In the genomic region with DNA sequence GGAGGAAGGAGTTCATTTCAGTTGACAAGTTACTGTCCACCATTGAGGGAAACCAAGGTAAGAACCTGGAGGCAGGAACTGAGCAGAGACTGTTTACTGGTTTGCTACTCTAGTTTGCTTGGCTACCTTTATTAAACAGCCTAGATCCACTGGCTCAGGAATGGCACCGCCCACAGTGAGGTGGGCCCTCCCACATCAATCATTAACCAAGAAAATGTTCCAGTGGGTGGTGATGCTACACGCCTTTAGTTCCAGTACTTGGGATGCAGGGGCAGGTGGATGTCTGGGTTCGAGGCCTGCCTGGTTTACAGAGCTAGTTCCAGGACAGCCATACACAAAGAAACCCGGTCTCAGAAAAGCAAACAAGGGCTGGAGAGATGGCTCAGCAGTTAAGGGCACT, we compare ENCODE assay signal across 19 mouse cellular contexts. TPM values are rescaled to one million over a fixed set of nuclear protein-coding genes. Genes with fewer than 3 reads are reported as not detected.
A peak's percentile ranks its signal among the peaks of the same experiment; 100 is the strongest.
DNase-seq lines count a peak whose midpoint lies in the region; ATAC-seq lines count a peak whose summit lies in the region.
"Had no signal": no experiment of that assay in that cellular context is flagged by ENCODE, and none has a peak within 500 bp of the region (broad histone marks: within the 10 kb centered on the region; RNA-seq: fewer than 3 reads in every experiment).

No protein-coding gene starts in this region.

- no peak overlapping the region for H3K4me3 ChIP-seq in kidney, embryonic 14.5 days (ENCODE audit: low read length)
- H3K4me3 ChIP-seq in midbrain, embryonic 11.5 days (ENCODE audit: low read depth, low read length): no peak overlapping the region
- no peak overlapping the region for H3K4me3 ChIP-seq in midbrain, embryonic 13.5 days (replicated peaks)
- H3K4me3 ChIP-seq: limb, embryonic 12.5 days; midbrain, embryonic 10.5 days had no signal

- peaks cover 7% of the 10 kb centered on the region; the same call in 1 of the 2 replicates for H3K4me1 ChIP-seq in kidney, embryonic 14.5 days (ENCODE audit: control insufficient read depth, insufficient read depth, low read length)
- peaks cover 11% of the 10 kb centered on the region for H3K4me1 ChIP-seq in midbrain, embryonic 11.5 days (ENCODE audit: control insufficient read depth, insufficient read depth, low read length)
- peaks cover 15% of the 10 kb centered on the region for H3K4me1 ChIP-seq in midbrain, embryonic 13.5 days (replicated peaks)

- DNase-seq in kidney, adult 11 months: peak; percentile 81
- peak; percentile 31 for DNase-seq in midbrain, embryonic 11.5 days (ENCODE audit: low spot score, missing footprints)
- DNase-seq in large intestine, adult 2 months (ENCODE audit: low read depth, low spot score): peak; percentile 63
- no peak for DNase-seq in spleen, postnatal 10 days (ENCODE audit: low spot score in 2 of 2)
- no peak for DNase-seq in adipocyte (ENCODE audit: low spot score)
- DNase-seq: adrenal gland, postnatal 14 days; cerebellum, adult 9-10 months; gastrocnemius, postnatal 10 days; layer of hippocampus, adult 9-11 months; lung, postnatal 10 days; right cerebral cortex, postnatal 25 days had no signal

- peaks cover 15% of the 10 kb centered on the region; the same call in 1 of the 2 replicates for H3K36me3 ChIP-seq in kidney, embryonic 14.5 days (ENCODE audit: control insufficient read depth, insufficient read depth, low read length)
- H3K36me3 ChIP-seq in midbrain, embryonic 11.5 days (ENCODE audit: control insufficient read depth, insufficient read depth, low read length): no peaks in the 10 kb centered on the region
- H3K36me3 ChIP-seq in midbrain, embryonic 13.5 days: no peaks in the 10 kb centered on the region

- no peaks in the 10 kb centered on the region for H3K27me3 ChIP-seq in kidney, embryonic 14.5 days (ENCODE audit: control insufficient read depth, insufficient read depth, low read length)
- H3K27me3 ChIP-seq in midbrain, embryonic 11.5 days (ENCODE audit: control insufficient read depth, insufficient read depth, low read length): no peaks in the 10 kb centered on the region
- peaks cover 7% of the 10 kb centered on the region; the same call in 1 of the 2 replicates for H3K27me3 ChIP-seq in midbrain, embryonic 13.5 days
- H3K27me3 ChIP-seq: hindbrain, embryonic 13.5 days; intestine, embryonic 15.5 days; limb, embryonic 12.5 days had no signal

- H3K9ac ChIP-seq in kidney, embryonic 14.5 days (ENCODE audit: low read depth, low read length): no peak overlapping the region
- H3K9ac ChIP-seq in midbrain, embryonic 11.5 days (ENCODE audit: low read length): no peak overlapping the region
- H3K9ac ChIP-seq in midbrain, embryonic 13.5 days (replicated peaks): no peak overlapping the region
- H3K9ac ChIP-seq: intestine, embryonic 15.5 days had no signal

- WGBS in kidney, embryonic 14.5 days: 80% methylated on average over 4 of the region's 4 CpGs
- 83% methylated on average over 4 of the region's 4 CpGs for WGBS in midbrain, embryonic 11.5 days
- WGBS in midbrain, embryonic 13.5 days: 81% methylated on average over 4 of the region's 4 CpGs
- 33% methylated on average over 4 of the region's 4 CpGs for WGBS in large intestine, adult 2 months

- H3K4me2 ChIP-seq in kidney, embryonic 14.5 days (replicated peaks; ENCODE audit: low read depth, low read length): no peak overlapping the region
- H3K4me2 ChIP-seq in midbrain, embryonic 11.5 days: no peak overlapping the region
- H3K4me2 ChIP-seq in midbrain, embryonic 13.5 days (replicated peaks): no peak overlapping the region
- H3K4me2 ChIP-seq: hindbrain, embryonic 13.5 days had no signal

- no peak for ATAC-seq in kidney, embryonic 14.5 days (ENCODE audit: low FRiP score, low TSS enrichment)
- no peak for ATAC-seq in midbrain, embryonic 11.5 days (ENCODE audit: low FRiP score)
- no peak for ATAC-seq in midbrain, embryonic 13.5 days
- ATAC-seq in frontal cortex, adult (ENCODE audit: low TSS enrichment): no peak
- ATAC-seq: intestine, embryonic 15.5 days had no signal

- no peaks in the 10 kb centered on the region for H3K9me3 ChIP-seq in kidney, embryonic 14.5 days (ENCODE audit: control insufficient read depth, low read length)
- H3K9me3 ChIP-seq in midbrain, embryonic 11.5 days (ENCODE audit: control insufficient read depth, low read length): no peaks in the 10 kb centered on the region
- H3K9me3 ChIP-seq in midbrain, embryonic 13.5 days: no peaks in the 10 kb centered on the region
- H3K9me3 ChIP-seq: hindbrain, embryonic 13.5 days; intestine, embryonic 15.5 days; limb, embryonic 12.5 days; midbrain, embryonic 10.5 days had no signal

- no peak overlapping the region for H3K27ac ChIP-seq in kidney, embryonic 14.5 days (ENCODE audit: low read depth, low read length)
- no peak overlapping the region for H3K27ac ChIP-seq in midbrain, embryonic 11.5 days (ENCODE audit: low read depth, low read length)
- H3K27ac ChIP-seq in midbrain, embryonic 13.5 days: no peak overlapping the region
- H3K27ac ChIP-seq: hindbrain, embryonic 13.5 days; intestine, embryonic 15.5 days; limb, embryonic 12.5 days; midbrain, embryonic 10.5 days had no signal

RNA-seq across cellular contexts. Expression of gene Msrb1, which starts 1.8 kb away (rescaled TPM):
- polyA plus RNA-seq in kidney, embryonic 14.5 days (2014; fragmentation: Nextera tagmentation; extraction: Ambion mirVana): 35.2 and 39.0 TPM in 2 replicates
- polyA plus RNA-seq in midbrain, embryonic 11.5 days (2014; fragmentation: Nextera tagmentation; extraction: Ambion mirVana): 19.2 and 23.0 TPM in 2 replicates
- polyA plus RNA-seq in midbrain, embryonic 13.5 days (2015; fragmentation: Nextera tagmentation; extraction: Ambion mirVana): 18.0 and 19.6 TPM in 2 replicates
- 96.0 and 103 TPM in 2 replicates for polyA plus RNA-seq in large intestine, adult 2 months (2012; rRNA removed)

RNA-seq across cellular contexts. Expression of gene Rpl3l, which starts 10.6 kb away (rescaled TPM):
- polyA plus RNA-seq in kidney, embryonic 14.5 days (2014; fragmentation: Nextera tagmentation; extraction: Ambion mirVana): not detected in 2 replicates
- not detected in 2 replicates for polyA plus RNA-seq in midbrain, embryonic 11.5 days (2014; fragmentation: Nextera tagmentation; extraction: Ambion mirVana)
- not detected in 2 replicates for polyA plus RNA-seq in midbrain, embryonic 13.5 days (2015; fragmentation: Nextera tagmentation; extraction: Ambion mirVana)
- polyA plus RNA-seq in large intestine, adult 2 months (2012; rRNA removed): 0.10 and 0.22 TPM in 2 replicates
- polyA plus RNA-seq: hindbrain, embryonic 13.5 days; intestine, embryonic 15.5 days; limb, embryonic 12.5 days; midbrain, embryonic 10.5 days had no signal

RNA-seq across cellular contexts. Expression of gene Ndufb10, which starts 14.0 kb away (rescaled TPM):
- 225 and 229 TPM in 2 replicates for polyA plus RNA-seq in kidney, embryonic 14.5 days (2014; fragmentation: Nextera tagmentation; extraction: Ambion mirVana)
- polyA plus RNA-seq in midbrain, embryonic 11.5 days (2014; fragmentation: Nextera tagmentation; extraction: Ambion mirVana): 198 and 210 TPM in 2 replicates
- 257 and 260 TPM in 2 replicates for polyA plus RNA-seq in midbrain, embryonic 13.5 days (2015; fragmentation: Nextera tagmentation; extraction: Ambion mirVana)
- polyA plus RNA-seq in large intestine, adult 2 months (2012; rRNA removed): 371 and 397 TPM in 2 replicates

RNA-seq across cellular contexts. Expression of gene Hs3st6, which starts 14.6 kb away (rescaled TPM):
- polyA plus RNA-seq in kidney, embryonic 14.5 days (2014; fragmentation: Nextera tagmentation; extraction: Ambion mirVana): 32.7 and 35.9 TPM in 2 replicates
- 0.18 and 0.23 TPM in 2 replicates for polyA plus RNA-seq in midbrain, embryonic 11.5 days (2014; fragmentation: Nextera tagmentation; extraction: Ambion mirVana)
- polyA plus RNA-seq in midbrain, embryonic 13.5 days (2015; fragmentation: Nextera tagmentation; extraction: Ambion mirVana): 0.13 and 0.22 TPM in 2 replicates
- 0.98 and 1.7 TPM in 2 replicates for polyA plus RNA-seq in large intestine, adult 2 months (2012; rRNA removed)
- polyA plus RNA-seq: neural tube, embryonic 14.5 days had no signal

RNA-seq across cellular contexts. Expression of gene Rps2, which starts 20.3 kb away (rescaled TPM):
- 1,741 and 1,827 TPM in 2 replicates for polyA plus RNA-seq in kidney, embryonic 14.5 days (2014; fragmentation: Nextera tagmentation; extraction: Ambion mirVana)
- 1,270 and 1,392 TPM in 2 replicates for polyA plus RNA-seq in midbrain, embryonic 11.5 days (2014; fragmentation: Nextera tagmentation; extraction: Ambion mirVana)
- 770 and 771 TPM in 2 replicates for polyA plus RNA-seq in midbrain, embryonic 13.5 days (2015; fragmentation: Nextera tagmentation; extraction: Ambion mirVana)
- 3,715 and 4,974 TPM in 2 replicates for polyA plus RNA-seq in large intestine, adult 2 months (2012; rRNA removed)

Comparison
In these comparisons a context has a peak if more than half of its experiments do, and no peak if none do; other contexts are left out.
1. DNase-seq: peak in kidney, adult 11 months (single experiment), midbrain, embryonic 11.5 days (single experiment) and large intestine, adult 2 months (single experiment); none in spleen, postnatal 10 days (0 of 2) and adipocyte (single experiment).